Mouse (Mus musculus): Measurements from ENCODE around the gene Olfr149. TPM values are rescaled to one million over a fixed set of nuclear protein-coding genes. Genes with fewer than 3 reads are reported as not detected.

The Olfr149 gene
- polyA plus RNA-seq, 1 experiment from 2014 or later = not detected

DNA sequence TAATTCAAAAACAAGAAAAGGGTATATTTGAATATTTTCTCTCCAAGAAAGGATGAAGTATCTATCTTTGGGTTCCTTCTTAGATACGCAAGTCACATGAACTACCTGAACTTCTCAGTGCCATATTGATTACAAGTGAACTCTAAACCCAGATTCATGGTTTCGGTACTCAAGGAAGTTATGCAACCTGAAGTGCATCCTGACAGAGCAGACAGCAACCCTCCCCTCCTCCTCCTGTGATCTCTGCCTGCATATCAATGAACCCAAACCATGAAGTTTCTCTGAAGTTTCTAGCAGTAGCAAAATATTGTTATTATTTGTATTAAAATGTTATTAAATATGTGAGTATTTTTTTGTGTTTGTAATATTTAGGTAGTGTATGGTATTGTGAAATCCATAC is 28.4 kb downstream of the Olfr149 start:
- H3K4me3 ChIP-seq (ENCODE audit: low read depth, low read length) = no peak overlapping the region
- no peak overlapping the region for H3K9ac ChIP-seq (ENCODE audit: low read depth, low read length)
- H3K9me3 ChIP-seq (ENCODE audit: control insufficient read depth, low read length) = no peaks in the 10 kb centered on the region
- WGBS = 83% methylated on average over 2 of the region's 2 CpGs
- H3K27me3 ChIP-seq (replicated peaks; ENCODE audit: control insufficient read depth, insufficient read depth, low read length) = no peaks in the 10 kb centered on the region
- H3K4me1 ChIP-seq (replicated peaks; ENCODE audit: control insufficient read depth, insufficient read depth, low read length) = no peaks in the 10 kb centered on the region
- H3K4me2 ChIP-seq = no peak overlapping the region
- no peak for DNase-seq (ENCODE audit: low spot score)
- no peaks in the 10 kb centered on the region for H3K36me3 ChIP-seq (ENCODE audit: control insufficient read depth, insufficient read depth, low read length)
- no peak overlapping the region for H3K27ac ChIP-seq (ENCODE audit: low read depth, low read length)
- no peak for ATAC-seq (replicated peaks; ENCODE audit: low FRiP score)

DNA sequence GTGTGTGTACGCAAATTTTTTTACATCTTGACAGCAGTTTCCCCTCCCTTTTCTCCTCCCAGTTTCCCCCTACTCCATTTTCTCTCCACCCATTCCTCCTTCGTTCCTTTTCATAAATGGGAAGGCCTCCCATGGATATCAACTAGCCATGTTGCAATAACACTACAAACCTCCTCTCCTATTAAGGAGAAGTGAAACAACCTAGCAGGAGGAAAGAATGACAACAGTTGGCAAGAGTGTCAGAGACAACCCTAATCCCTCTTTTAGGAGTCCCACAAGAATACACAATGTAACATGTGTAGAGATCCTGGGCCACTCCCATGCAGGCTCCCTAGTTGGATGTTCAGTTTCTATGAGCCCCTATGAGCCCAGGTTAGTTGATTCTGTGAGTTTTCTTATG is 32.1 kb downstream of the Olfr149 start:
- H3K4me1 ChIP-seq (replicated peaks; ENCODE audit: control insufficient read depth, insufficient read depth, low read length) = no peaks in the 10 kb centered on the region
- H3K4me3 ChIP-seq (ENCODE audit: low read depth, low read length) = no peak overlapping the region
- WGBS = 70% methylated on average over 2 of the region's 2 CpGs
- H3K9ac ChIP-seq (ENCODE audit: low read depth, low read length) = no peak overlapping the region
- H3K27ac ChIP-seq (ENCODE audit: low read depth, low read length) = no peak overlapping the region
- no peak for ATAC-seq (replicated peaks; ENCODE audit: low FRiP score)
- no peaks in the 10 kb centered on the region for H3K9me3 ChIP-seq (ENCODE audit: control insufficient read depth, low read length)
- H3K36me3 ChIP-seq (ENCODE audit: control insufficient read depth, insufficient read depth, low read length) = no peaks in the 10 kb centered on the region
- no peaks in the 10 kb centered on the region for H3K27me3 ChIP-seq (replicated peaks; ENCODE audit: control insufficient read depth, insufficient read depth, low read length)
- no peak overlapping the region for H3K4me2 ChIP-seq
- no peak for DNase-seq (ENCODE audit: low spot score)

DNA sequence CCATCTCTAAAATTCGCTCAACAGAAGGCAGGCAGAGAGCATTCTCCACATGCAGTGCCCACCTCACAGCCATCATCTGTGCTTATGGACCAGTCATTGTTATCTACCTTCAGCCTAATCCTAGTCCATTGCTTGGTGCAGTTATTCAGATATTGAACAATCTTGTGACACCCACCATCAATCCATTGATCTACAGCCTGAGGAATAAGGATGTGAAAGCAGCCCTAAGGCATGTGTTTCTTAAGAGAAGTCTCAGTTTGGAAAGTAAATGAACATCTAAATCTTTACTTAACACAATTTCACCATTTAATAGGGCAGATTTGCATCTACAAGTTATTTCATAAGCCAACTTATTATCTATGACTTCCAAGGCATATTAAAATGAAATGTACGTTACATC is 37.2 kb downstream of the Olfr149 start:
- 69% methylated on average over 2 of the region's 2 CpGs for WGBS
- ATAC-seq (replicated peaks; ENCODE audit: low FRiP score) = no peak
- Histone ChIP-seq H3K4me3 (ENCODE audit: low read depth, low read length) (no peak overlapping the region), H3K36me3 (ENCODE audit: control insufficient read depth, insufficient read depth, low read length) (no peaks in the 10 kb centered on the region), H3K9ac (ENCODE audit: low read depth, low read length) (no peak overlapping the region), H3K27me3 (replicated peaks; ENCODE audit: control insufficient read depth, insufficient read depth, low read length) (no peaks in the 10 kb centered on the region), H3K9me3 (ENCODE audit: control insufficient read depth, low read length) (no peaks in the 10 kb centered on the region), H3K4me1 (replicated peaks; ENCODE audit: control insufficient read depth, insufficient read depth, low read length) (no peaks in the 10 kb centered on the region), H3K27ac (ENCODE audit: low read depth, low read length) (no peak overlapping the region), H3K4me2 (no peak overlapping the region)
- DNase-seq (ENCODE audit: low spot score) = no peak

DNA sequence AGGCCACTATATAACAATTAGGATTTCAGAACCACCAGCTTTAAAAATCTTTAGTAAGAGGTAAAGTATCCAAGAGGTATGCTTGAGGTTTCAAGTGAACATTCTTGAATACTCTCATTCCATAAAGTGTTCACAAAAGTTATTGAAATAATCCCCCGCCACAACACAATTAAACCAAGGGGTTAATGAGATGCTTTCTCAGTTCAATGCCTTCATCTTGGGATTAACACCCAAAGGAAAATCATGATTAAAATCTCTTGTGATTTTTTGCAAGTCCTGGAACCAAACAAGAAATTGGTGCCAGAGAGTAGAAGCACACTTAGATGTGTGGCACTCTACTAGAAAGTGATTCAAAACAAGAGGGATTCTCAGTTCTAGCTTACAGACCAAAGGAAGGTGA is 40.0 kb downstream of the Olfr149 start, which contains the start of gene Olfr963:
TSS of gene Olfr963 (plus strand) at position 301 of the 400 bp plus-strand sequence.
- ATAC-seq (replicated peaks; ENCODE audit: low FRiP score) (no peak), DNase-seq (ENCODE audit: low spot score) (no peak)
- no peak within 1 kb of the TSS for H3K9ac ChIP-seq (ENCODE audit: low read depth, low read length)
- no peaks in the 10 kb centered on the region for H3K36me3 ChIP-seq (ENCODE audit: control insufficient read depth, insufficient read depth, low read length)
- H3K4me3 ChIP-seq (ENCODE audit: low read depth, low read length) = no peak within 1 kb of the TSS
- no peak within 1 kb of the TSS for H3K4me2 ChIP-seq
- H3K27ac ChIP-seq (ENCODE audit: low read depth, low read length) = no peak within 1 kb of the TSS
- H3K27me3 ChIP-seq (replicated peaks; ENCODE audit: control insufficient read depth, insufficient read depth, low read length) = no peaks in the 10 kb centered on the region
- no peaks in the 10 kb centered on the region for H3K4me1 ChIP-seq (replicated peaks; ENCODE audit: control insufficient read depth, insufficient read depth, low read length)
- 86% methylated on average over 1 of the region's 1 CpGs for WGBS
- H3K9me3 ChIP-seq (ENCODE audit: control insufficient read depth, low read length) = no peaks in the 10 kb centered on the region; the same call in 1 of the 2 replicates

DNA sequence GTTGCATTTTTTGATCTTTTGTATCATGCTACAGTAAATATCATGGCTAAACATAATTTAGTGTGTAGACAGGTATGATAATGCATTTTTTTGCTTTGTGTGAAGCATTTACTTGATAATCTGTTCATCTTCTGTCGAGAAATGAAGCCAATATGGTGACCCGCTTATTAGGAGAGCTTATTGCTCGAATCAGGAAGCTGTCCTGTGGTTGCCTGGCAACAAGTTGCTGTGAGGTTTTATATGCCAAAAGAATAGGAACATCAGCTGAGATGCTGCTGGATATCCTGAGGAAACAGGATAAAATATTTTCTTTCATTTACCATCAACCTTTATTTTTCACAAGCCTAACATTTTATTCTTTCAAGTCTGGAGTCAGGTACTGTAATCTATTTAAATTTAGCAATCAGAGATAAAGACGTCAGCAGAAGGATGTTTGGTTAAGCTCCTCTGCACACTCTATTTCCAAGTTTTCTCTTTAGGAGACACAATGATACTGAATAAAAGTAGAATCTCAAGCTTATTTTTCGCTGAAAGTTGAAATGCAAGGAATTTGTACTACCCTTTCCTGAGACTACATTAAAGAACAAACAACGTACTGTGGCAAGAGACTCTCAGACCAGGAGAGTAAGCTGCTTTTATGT is 52.0 kb downstream of the Olfr149 start:
- DNase-seq (ENCODE audit: low spot score) = no peak

More for the DNA sequence above, 52.0 kb downstream of the Olfr149 start:
- ATAC-seq (replicated peaks; ENCODE audit: low FRiP score) = no peak
- Histone ChIP-seq H3K4me2 (no peak overlapping the region), H3K4me1 (replicated peaks; ENCODE audit: control insufficient read depth, insufficient read depth, low read length) (no peaks in the 10 kb centered on the region), H3K27ac (ENCODE audit: low read depth, low read length) (no peak overlapping the region), H3K9ac (ENCODE audit: low read depth, low read length) (no peak overlapping the region), H3K36me3 (ENCODE audit: control insufficient read depth, insufficient read depth, low read length) (no peaks in the 10 kb centered on the region), H3K9me3 (ENCODE audit: control insufficient read depth, low read length) (no peaks in the 10 kb centered on the region), H3K27me3 (replicated peaks; ENCODE audit: control insufficient read depth, insufficient read depth, low read length) (no peaks in the 10 kb centered on the region), H3K4me3 (ENCODE audit: low read depth, low read length) (no peak overlapping the region)
- WGBS = 67% methylated on average over 6 of the region's 6 CpGs

Other genes with a start within 250 kb of the Olfr149 start
- gene Olfr955, start 235.2 kb downstream of the Olfr149 start, polyA plus RNA-seq (2014; fragmentation: Nextera tagmentation; extraction: Ambion mirVana) = not detected in 2 replicates
- gene Olfr44, start 213.1 kb downstream of the Olfr149 start, polyA plus RNA-seq (2014; fragmentation: Nextera tagmentation; extraction: Ambion mirVana) = not detected in 2 replicates
- gene Olfr957, start 191.3 kb downstream of the Olfr149 start, polyA plus RNA-seq (2014; fragmentation: Nextera tagmentation; extraction: Ambion mirVana) = not detected in 2 replicates
- not detected in 2 replicates for gene Olfr958, start 153.1 kb downstream of the Olfr149 start, polyA plus RNA-seq (2014; fragmentation: Nextera tagmentation; extraction: Ambion mirVana)
- not detected in 2 replicates for gene Olfr959, start 131.5 kb downstream of the Olfr149 start, polyA plus RNA-seq (2014; fragmentation: Nextera tagmentation; extraction: Ambion mirVana)
- 10.6 and 13.7 TPM in 2 replicates for gene AW551984, start 102.7 kb downstream of the Olfr149 start, polyA plus RNA-seq (2014; fragmentation: Nextera tagmentation; extraction: Ambion mirVana)
- gene Olfr148, start 96.5 kb downstream of the Olfr149 start, polyA plus RNA-seq (2014; fragmentation: Nextera tagmentation; extraction: Ambion mirVana) = not detected in 2 replicates
- gene Olfr960, start 85.7 kb downstream of the Olfr149 start, polyA plus RNA-seq (2014; fragmentation: Nextera tagmentation; extraction: Ambion mirVana) = not detected in 2 replicates
- gene Olfr961, start 62.0 kb downstream of the Olfr149 start, polyA plus RNA-seq (2014; fragmentation: Nextera tagmentation; extraction: Ambion mirVana) = not detected in 2 replicates
- gene Olfr963, start 39.9 kb downstream of the Olfr149 start, polyA plus RNA-seq (2014; fragmentation: Nextera tagmentation; extraction: Ambion mirVana) = not detected in 2 replicates
- gene Olfr965, start 4.2 kb upstream of the Olfr149 start, polyA plus RNA-seq (2014; fragmentation: Nextera tagmentation; extraction: Ambion mirVana) = not detected in 2 replicates
- gene Olfr150, start 23.9 kb upstream of the Olfr149 start, polyA plus RNA-seq (2014; fragmentation: Nextera tagmentation; extraction: Ambion mirVana) = not detected in 2 replicates
- gene Olfr967, start 39.1 kb upstream of the Olfr149 start, polyA plus RNA-seq (2014; fragmentation: Nextera tagmentation; extraction: Ambion mirVana) = not detected in 2 replicates
- not detected in 2 replicates for gene Olfr968, start 76.1 kb upstream of the Olfr149 start, polyA plus RNA-seq (2014; fragmentation: Nextera tagmentation; extraction: Ambion mirVana)
- not detected in 2 replicates for gene Olfr969, start 83.8 kb upstream of the Olfr149 start, polyA plus RNA-seq (2014; fragmentation: Nextera tagmentation; extraction: Ambion mirVana)
- gene Olfr970, start 101.7 kb upstream of the Olfr149 start, polyA plus RNA-seq (2014; fragmentation: Nextera tagmentation; extraction: Ambion mirVana) = not detected in 2 replicates
- gene Olfr971, start 129.8 kb upstream of the Olfr149 start, polyA plus RNA-seq (2014; fragmentation: Nextera tagmentation; extraction: Ambion mirVana) = not detected in 2 replicates
- not detected in 2 replicates for gene Olfr972, start 159.3 kb upstream of the Olfr149 start, polyA plus RNA-seq (2014; fragmentation: Nextera tagmentation; extraction: Ambion mirVana)
- gene Olfr229, start 200.2 kb upstream of the Olfr149 start, polyA plus RNA-seq (2014; fragmentation: Nextera tagmentation; extraction: Ambion mirVana) = not detected in 2 replicates
- not detected in 2 replicates for gene Olfr974, start 230.4 kb upstream of the Olfr149 start, polyA plus RNA-seq (2014; fragmentation: Nextera tagmentation; extraction: Ambion mirVana)
- not detected in 2 replicates for gene Olfr975, start 244.9 kb upstream of the Olfr149 start, polyA plus RNA-seq (2014; fragmentation: Nextera tagmentation; extraction: Ambion mirVana)

All from liver, embryonic 11.5 days (tissue).